Mouse (Mus musculus): ENCODE results near the gene Htra1. TPM values are rescaled to one million over a fixed set of nuclear protein-coding genes. Genes with fewer than 3 reads are reported as not detected.

The Htra1 gene
- polyA plus RNA-seq, 1 experiment from 2014 or later: 8.4 TPM

DNA sequence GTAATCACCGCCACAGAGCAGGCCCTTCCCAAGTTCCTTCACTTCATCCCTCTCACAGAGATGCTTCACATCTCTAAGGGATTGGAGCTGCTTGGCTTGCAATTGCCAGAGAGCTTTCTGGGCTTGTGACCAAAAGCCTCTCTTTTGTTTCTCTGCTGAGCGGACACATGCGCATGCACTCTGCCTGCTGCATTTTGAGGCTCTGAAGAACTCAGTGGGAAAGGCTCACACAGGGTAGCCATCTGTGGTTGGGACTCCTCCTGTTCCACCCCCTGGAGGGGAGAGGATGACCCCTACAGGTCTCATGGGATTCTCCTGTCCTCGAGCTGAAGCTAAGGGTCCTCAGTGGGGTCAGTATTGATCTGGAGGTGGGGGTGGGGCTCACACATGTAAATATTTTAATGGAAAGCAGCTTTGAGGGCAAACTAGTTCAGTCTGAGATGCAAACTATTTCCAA lies 30.0 kb downstream of the Htra1 start:
- DNase-seq (ENCODE audit: low spot score): no peak

DNA sequence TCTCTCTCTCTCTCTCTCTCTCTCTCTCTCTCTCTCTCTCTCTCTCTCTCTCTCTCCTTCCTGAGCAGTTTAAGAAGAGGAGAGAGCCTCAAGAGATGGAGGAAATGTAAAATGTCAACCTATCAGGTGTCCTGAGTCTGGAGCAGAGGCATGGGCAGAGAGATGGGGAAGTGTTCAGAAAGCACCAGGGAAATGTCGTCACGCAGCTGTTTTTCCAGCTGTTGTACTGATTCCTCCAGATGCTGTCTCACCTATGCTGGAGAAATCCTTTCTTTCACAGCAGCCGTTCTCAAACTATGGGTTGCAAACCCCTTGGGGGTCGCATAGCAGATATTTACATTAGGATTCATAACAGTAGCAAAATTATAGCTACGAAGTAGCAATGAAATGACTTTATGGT lies 30.5 kb downstream of the Htra1 start:
- DNase-seq (ENCODE audit: low spot score): no peak

- no peak for DNase-seq (ENCODE audit: low spot score)
Measured at GRCm38 (mm10) chr7:130966876-130967275, 31.0 kb downstream of the Htra1 start.

GRCm38 (mm10) chr7:130967901-130968300 lies 32.0 kb downstream of the Htra1 start:
- DNase-seq (ENCODE audit: low spot score): no peak

DNA sequence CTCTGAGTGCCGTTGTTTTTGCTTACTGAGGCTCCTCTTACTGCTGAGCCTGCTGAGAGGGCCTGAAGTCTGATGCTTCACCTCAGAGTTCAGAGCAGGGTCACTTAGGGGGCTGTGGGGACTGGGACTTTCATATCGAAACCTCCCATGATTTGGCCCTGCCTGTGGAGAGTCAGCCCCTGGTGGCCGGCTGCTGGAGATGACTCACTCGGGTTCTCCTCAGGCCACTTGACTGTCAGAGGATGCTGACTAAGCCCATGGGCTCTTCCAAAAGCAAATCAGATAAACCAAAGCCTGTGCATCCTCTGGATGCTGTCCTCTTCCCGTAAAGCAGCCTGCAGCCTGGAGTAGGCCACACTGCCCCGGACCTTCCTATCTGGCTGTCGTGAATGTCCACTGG lies 32.6 kb downstream of the Htra1 start:
- DNase-seq (ENCODE audit: low spot score): no peak

- no peak for DNase-seq (ENCODE audit: low spot score)
Measured at GRCm38 (mm10) chr7:130969076-130969475, 33.2 kb downstream of the Htra1 start.

DNA sequence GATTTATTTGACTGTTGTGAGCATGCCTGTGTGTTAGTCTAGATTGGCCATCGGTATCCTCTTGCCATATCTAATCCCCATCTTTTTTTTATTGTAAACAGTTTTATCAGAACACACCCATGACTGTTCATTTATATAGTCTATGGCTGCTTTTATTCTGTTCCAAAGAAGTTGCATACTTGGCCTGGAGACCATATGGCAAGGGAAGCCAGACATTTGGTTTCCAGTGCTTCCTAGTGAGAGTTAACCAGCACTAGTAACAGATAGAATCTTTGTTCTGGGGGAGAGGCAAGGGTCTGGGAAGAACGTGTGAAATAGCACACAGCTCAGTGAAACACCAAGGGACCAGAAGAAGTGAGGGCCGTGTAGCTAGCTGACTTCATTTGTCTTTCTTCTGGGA lies 33.6 kb downstream of the Htra1 start:
- no peak for DNase-seq (ENCODE audit: low spot score)

DNA sequence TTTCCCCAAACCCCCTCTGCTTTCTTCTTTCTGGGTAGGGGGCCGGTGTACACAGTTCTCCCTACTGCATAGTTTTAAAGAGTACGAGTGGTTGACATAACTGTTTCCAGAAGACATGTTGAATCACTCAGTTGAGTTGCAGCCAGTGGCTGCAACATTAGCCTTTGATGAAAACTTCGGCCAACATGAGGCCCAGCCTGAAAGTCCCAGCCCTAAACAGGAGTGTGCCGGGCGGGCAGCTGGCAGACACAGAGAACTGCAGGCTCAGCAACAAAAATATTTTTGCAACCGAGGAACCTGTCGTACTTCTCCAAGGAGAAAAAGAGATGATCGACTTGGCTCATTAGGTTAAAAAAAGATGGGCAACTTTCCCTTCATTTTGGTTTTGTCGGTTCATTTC lies 36.9 kb downstream of the Htra1 start:
- no peak for DNase-seq (ENCODE audit: low spot score)

DNA sequence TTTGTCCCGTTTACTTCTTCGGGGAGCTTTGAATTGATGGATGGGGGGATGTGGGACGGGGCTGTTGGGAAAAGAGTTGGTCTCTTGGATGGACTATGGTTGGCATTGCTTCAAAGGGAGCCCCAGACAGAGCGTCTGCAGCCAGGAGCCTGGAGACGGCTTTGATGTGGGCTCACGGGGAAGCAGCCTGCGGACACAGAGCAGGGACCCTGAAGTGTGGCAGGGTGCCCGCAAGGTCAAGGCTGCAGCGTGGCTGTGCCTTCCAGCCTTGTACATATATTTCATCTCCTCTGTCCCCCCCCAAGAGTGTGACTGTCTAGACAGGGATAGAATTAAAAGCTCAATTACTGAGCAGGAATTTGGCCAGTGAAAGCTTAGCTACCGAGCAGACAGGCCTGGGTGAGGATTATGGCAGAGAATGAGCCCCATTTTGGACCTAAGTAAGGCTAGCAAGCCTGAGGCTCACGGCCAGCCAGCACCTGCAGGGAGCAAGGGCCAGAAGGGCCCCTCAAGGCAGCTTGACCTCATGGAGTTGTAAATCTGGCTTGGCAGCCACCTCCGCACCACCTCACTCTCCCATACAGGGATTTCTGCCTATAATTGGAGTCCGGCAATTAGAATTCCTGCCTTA lies 40.5 kb downstream of the Htra1 start:
- DNase-seq (ENCODE audit: low spot score): no peak

DNA sequence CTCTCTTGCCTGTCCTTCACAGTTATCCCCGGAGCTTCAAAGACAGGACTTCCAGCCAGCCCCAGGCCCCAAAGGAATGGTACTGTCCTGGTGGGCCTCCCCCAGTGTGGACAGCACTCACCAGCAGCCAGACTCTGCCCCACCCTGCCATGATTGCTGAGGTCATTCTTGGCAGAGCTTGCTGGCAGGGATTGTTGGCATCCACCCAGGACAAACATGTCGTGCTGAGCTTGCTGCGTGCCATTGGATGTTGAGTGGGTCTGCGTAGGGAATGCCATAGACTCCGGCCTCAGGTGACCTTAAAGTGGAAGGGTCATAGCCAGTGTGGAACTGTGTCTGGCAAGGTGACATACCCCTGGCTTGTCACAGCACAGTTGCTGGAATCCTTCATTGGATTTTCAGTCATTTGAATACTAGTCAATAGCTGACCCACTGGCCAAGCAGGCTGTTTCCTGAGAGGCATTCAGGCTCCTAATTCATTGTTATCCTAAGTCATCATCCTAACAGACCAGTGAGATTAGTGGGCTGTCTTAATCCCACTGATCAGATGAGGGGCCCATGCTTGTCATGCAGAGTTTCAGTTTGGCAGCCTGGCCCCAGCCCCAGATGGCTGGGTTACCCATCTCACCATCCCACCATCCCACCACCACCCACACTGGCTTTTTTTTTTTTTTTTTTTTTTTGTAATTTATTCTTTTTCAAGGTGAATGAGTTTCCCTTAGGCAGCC lies 42.0 kb downstream of the Htra1 start:
- no peak for DNase-seq (ENCODE audit: low spot score)

GRCm38 (mm10) chr7:130978545-130978944 lies 42.6 kb downstream of the Htra1 start:
- DNase-seq (ENCODE audit: low spot score): no peak

DNA sequence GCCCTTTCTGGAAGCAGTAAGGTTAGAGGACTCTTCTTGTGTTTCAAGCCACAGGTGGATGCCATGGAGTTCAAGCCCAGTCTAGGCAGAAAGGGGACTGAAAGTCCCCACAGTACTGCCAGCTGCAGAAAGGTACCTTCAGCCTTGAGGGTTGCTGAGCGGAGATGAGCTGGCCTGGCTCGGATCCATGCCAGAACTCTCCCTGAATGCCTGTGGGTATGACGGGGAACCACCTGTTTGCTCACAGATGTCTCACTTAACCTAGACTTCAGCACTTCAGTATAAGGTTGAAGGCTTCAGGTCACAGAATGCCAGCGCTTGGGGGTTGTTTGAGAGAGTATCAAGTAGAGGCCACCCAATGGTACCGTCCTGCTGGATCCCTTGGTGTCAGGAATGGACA lies 44.2 kb downstream of the Htra1 start:
- no peak for DNase-seq (ENCODE audit: low spot score)

GRCm38 (mm10) chr7:130982371-130982770 lies 46.5 kb downstream of the Htra1 start:
- no peak for DNase-seq (ENCODE audit: low spot score)

GRCm38 (mm10) chr7:130982881-130983280 lies 47.0 kb downstream of the Htra1 start:
- DNase-seq (ENCODE audit: low spot score): no peak

DNA sequence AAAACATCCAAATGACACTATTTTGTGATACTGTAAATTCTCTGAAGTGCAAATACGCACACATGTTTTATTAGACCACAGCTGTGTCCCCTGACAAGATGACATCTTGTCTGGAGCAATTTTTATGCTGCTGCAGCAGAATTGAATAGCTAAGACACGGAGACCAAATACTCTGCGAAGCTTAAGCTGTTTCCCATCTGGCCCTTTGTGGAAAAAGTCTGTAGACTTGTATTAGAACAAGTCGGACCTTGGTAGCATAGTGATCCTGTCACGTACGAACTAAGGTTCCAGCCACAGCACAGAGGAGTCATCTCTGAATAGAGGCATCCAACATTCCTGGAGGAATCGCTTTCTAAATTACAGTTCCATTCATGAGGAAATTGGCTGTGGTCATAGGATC lies 48.4 kb downstream of the Htra1 start:
- no peak for DNase-seq (ENCODE audit: low spot score)

DNA sequence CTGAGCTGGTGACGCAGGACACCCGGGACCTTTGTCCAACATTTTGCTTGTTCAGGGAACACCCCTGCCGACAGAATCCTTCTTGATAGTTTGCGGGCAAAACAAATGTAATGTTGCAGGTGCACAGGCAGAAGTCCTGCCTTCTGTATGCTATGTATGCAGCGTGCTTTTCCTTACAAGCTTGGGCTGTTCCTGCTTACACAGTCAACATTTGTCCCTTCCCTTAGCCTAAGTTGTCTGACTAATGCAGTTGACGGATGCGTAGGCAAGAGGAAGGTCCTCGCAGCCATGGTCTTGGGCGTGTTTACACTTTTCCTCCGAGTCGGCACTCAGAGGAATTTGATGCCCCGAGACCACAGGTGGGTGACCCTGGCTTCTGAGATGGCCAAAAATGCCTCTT lies 49.3 kb downstream of the Htra1 start:
- DNase-seq (ENCODE audit: low spot score): no peak

DNA sequence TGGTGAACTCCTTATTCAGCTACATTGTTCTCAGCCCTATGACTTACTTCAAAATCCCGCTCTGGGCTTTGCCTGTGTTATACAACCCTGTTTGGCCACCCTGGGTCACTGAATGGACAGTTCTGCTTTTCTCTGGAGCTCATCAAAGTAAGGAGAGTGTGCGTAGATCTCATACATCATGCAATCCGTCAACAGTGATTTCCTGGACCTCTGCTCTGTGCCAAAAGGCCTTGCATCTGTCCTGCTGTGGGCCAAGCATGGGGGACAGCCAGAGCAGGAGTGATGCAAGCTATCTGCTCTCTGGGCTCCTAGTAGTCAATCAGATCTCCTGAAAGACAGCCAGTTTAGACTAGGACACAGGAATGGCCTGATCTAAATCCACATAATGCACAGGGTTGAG lies 49.8 kb downstream of the Htra1 start:
- DNase-seq (ENCODE audit: low spot score): no peak

DNA sequence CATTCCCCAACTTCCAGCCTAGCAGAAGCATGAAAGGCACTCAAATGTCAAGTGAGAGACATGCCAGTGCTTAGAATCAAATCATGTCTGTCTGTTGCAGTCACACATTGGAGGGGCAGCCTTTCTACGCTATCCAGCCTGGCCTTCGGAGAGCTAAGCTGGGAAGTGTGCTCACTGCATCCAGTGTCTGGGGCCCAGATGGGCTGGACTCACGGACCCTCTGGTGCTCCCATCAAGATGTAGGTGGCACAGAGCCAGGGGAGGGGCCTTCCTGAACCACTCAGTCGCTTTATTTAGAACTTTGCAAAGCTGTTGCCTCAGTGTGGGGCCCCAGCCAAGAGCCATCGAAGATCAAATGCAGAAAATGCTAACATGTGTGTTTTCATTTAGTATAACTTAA lies 52.2 kb downstream of the Htra1 start:
- DNase-seq (ENCODE audit: low spot score): no peak

DNA sequence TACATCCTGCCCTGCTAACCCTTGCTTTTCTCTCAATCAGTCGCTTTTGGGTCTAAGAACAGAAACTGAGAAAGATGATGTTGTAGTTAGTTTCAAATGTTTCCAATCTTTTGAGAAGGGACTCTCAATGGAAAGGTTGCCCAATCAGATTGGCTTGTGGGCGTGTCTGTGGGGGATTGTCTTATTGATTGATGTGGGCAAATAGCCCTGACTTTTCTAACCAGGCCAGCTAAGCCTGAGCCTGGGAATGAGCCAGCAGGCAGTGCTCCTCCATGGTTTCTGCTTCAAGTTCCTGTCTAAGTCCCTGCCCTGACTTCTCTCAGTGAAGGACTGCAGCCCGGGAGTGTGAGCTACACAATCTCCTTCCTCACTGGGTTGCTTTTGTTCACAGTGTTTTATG lies 53.5 kb downstream of the Htra1 start:
- no peak for DNase-seq (ENCODE audit: low spot score)

GRCm38 (mm10) chr7:130991174-130991789 lies 55.4 kb downstream of the Htra1 start:
- DNase-seq (ENCODE audit: low spot score): no peak

- DNase-seq (ENCODE audit: low spot score): peak; percentile 15
Measured at GRCm38 (mm10) chr7:130993907-130994306, 58.0 kb downstream of the Htra1 start.

DNA sequence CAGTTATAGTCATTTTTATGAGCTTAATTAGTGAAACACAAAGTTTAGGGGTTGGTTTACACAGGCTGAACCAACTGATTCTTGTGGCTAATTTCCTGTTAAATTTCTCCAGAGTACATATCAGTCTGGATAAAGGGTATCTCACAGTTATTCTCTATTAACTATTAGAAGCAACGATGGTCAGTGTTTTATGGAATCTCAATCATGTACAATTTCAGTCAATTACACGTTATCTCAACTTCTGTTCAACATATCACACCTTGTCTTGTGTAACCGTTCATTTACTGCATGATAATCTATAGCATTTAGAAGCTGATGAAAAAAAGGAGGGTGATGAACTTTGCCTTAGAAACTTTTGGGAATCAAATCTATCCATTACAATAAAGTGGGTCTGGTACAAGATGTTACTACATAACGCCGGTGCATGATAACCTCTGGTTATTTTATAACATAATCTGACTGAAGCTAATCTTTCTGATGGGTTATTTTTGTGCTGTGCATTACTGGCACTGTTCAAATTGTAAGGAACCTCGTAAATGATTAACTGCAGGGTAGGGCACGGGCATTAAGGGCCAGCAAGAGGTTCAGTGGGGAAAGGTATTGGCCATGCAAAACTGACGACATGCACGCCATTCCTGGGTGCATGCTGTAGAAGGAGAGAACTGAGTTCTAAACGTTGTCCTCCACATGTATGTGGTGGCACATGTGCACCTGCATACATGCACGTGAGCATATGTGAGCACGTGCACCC lies 66.2 kb downstream of the Htra1 start:
- DNase-seq (ENCODE audit: low spot score): no peak
